Mouse (Mus musculus) spleen, adult 2 months (tissue): ENCODE results near the gene Tmem198.

ENCODE experiments used
- CTCF ChIP-seq: fragments of 200-500 bp; IDR thresholded peaks from 2 replicates; pipeline ENCODE4 v1.5.1; 2011; ENCODE audit warnings: mild to moderate bottlenecking, inconsistent platforms; ENCODE audit not compliant: insufficient read depth, insufficient read length, insufficient replicate concordance; ENCODE audit errors: extremely low read depth
- POLR2A ChIP-seq: fragments of 200-500 bp; IDR thresholded peaks from 2 replicates; pipeline ENCODE4 v1.6.1; 2011; ENCODE audit warnings: low read depth, low read length, inconsistent platforms

GRCm38 (mm10) chr1:75455948-75456347 lies 23.4 kb upstream of the Tmem198 start:
- no peak for TF ChIP-seq CTCF
- no peak for TF ChIP-seq POLR2A
